Mouse (Mus musculus): Measurements from ENCODE around the gene Fkbp9.
A peak's percentile ranks its signal among the peaks of the same experiment; 100 is the strongest.
"Not testable (repeated sequence)": the region's sequence is repeated elsewhere in the genome, so short reads cannot be mapped to it uniquely, and the experiment has no call there.

Gene Fkbp9

GRCm38 (mm10) chr6:56837621-56838020 lies 5.8 kb downstream of the Fkbp9 start:
- DNase-seq (ENCODE audit: low read depth, low spot score), result no peak

GRCm38 (mm10) chr6:56843229-56843628 lies 11.4 kb downstream of the Fkbp9 start:
- no peak for DNase-seq (ENCODE audit: low read depth, low spot score)

- DNase-seq (ENCODE audit: low read depth, low spot score), result no peak
Measured at GRCm38 (mm10) chr6:56844365-56844764, 12.5 kb downstream of the Fkbp9 start.

- DNase-seq (ENCODE audit: low read depth, low spot score), result no peak
Measured at GRCm38 (mm10) chr6:56848974-56849373, 17.1 kb downstream of the Fkbp9 start.

GRCm38 (mm10) chr6:56850315-56850714 lies 18.5 kb downstream of the Fkbp9 start:
- peak; percentile 4 for DNase-seq (ENCODE audit: low read depth, low spot score)

GRCm38 (mm10) chr6:56854803-56855202 lies 22.9 kb downstream of the Fkbp9 start:
- DNase-seq (ENCODE audit: low read depth, low spot score), result no peak

GRCm38 (mm10) chr6:56856748-56857147 lies 24.9 kb downstream of the Fkbp9 start:
- DNase-seq (ENCODE audit: low read depth, low spot score), result no peak

GRCm38 (mm10) chr6:56860205-56860848 lies 28.5 kb downstream of the Fkbp9 start:
- no peak for DNase-seq (ENCODE audit: low read depth, low spot score)

GRCm38 (mm10) chr6:56866899-56867298 lies 35.0 kb downstream of the Fkbp9 start:
- DNase-seq (ENCODE audit: low read depth, low spot score), result not testable (repeated sequence)

- DNase-seq (ENCODE audit: low read depth, low spot score), result no peak
Measured at GRCm38 (mm10) chr6:56868565-56868964, 36.7 kb downstream of the Fkbp9 start.

GRCm38 (mm10) chr6:56870027-56870426 lies 38.2 kb downstream of the Fkbp9 start:
- no peak for DNase-seq (ENCODE audit: low read depth, low spot score)

GRCm38 (mm10) chr6:56876870-56877269 lies 45.0 kb downstream of the Fkbp9 start:
- DNase-seq (ENCODE audit: low read depth, low spot score), result no peak

GRCm38 (mm10) chr6:56877985-56878384 lies 46.1 kb downstream of the Fkbp9 start:
- DNase-seq (ENCODE audit: low read depth, low spot score), result no peak

- no peak for DNase-seq (ENCODE audit: low read depth, low spot score)
Measured at GRCm38 (mm10) chr6:56879352-56879955, 47.6 kb downstream of the Fkbp9 start.

- DNase-seq (ENCODE audit: low read depth, low spot score), result no peak
Measured at GRCm38 (mm10) chr6:56888561-56888960, 56.7 kb downstream of the Fkbp9 start.

- no peak for DNase-seq (ENCODE audit: low read depth, low spot score)
Measured at GRCm38 (mm10) chr6:56890762-56891161, 58.9 kb downstream of the Fkbp9 start.

- no peak for DNase-seq (ENCODE audit: low read depth, low spot score)
Measured at GRCm38 (mm10) chr6:56899601-56900000, 67.7 kb downstream of the Fkbp9 start.

- no peak for DNase-seq (ENCODE audit: low read depth, low spot score)
Measured at GRCm38 (mm10) chr6:56901336-56901735, 69.5 kb downstream of the Fkbp9 start.

- DNase-seq (ENCODE audit: low read depth, low spot score), result peak; percentile 89
Measured at GRCm38 (mm10) chr6:56901824-56902386, 70.0 kb downstream of the Fkbp9 start.

- DNase-seq (ENCODE audit: low read depth, low spot score), result no peak
Measured at GRCm38 (mm10) chr6:56902606-56903520, 71.0 kb downstream of the Fkbp9 start.

GRCm38 (mm10) chr6:56903831-56904230 lies 72.0 kb downstream of the Fkbp9 start:
- DNase-seq (ENCODE audit: low read depth, low spot score), result no peak

- no peak for DNase-seq (ENCODE audit: low read depth, low spot score)
Measured at GRCm38 (mm10) chr6:56904330-56904729, 72.5 kb downstream of the Fkbp9 start.

Data from A20 (cell line).